Mouse (Mus musculus) monocyte, adult 59 days (primary cell): Measurements from ENCODE around the gene Ankdd1b. TPM values are rescaled to one million over a fixed set of nuclear protein-coding genes. Genes with fewer than 3 reads are reported as not detected.

Source experiments
- total RNA-seq, 2 experiments: library from RNA; stranded (reverse); gene quantifications; one replicate each; pipeline ENCODE4 v1.2.4; 2023

Ankdd1b gene
- not detected for total RNA-seq

GRCm38 (mm10) chr13:96470957-96471356 is at the start of gene Ankdd1b:
Gene Ankdd1b, minus strand, starts transcription at chr13:96471198.

GRCm38 (mm10) chr13:96490433-96490832 is 19.4 kb upstream of the Ankdd1b start, which contains the start of gene Gm17622:
Gene Gm17622, plus strand, starts transcription at chr13:96490733.

GRCm38 (mm10) chr13:96388042-96388888 is 82.7 kb downstream of the Ankdd1b start, which contains the start of gene Poc5:
Gene Poc5, plus strand, starts transcription at chr13:96388294.

Other genes with a start within 250 kb of the Ankdd1b start
- gene Poc5, start 82.9 kb downstream of the Ankdd1b start, total RNA-seq, result 10 to 100 TPM; 15.4 to 16.9 TPM
- gene Gm17622, start 19.5 kb upstream of the Ankdd1b start, total RNA-seq, result not detected
- gene Polk, start 71.4 kb upstream of the Ankdd1b start, total RNA-seq, result 1 to 10 TPM; 8.0 to 9.8 TPM
- gene Col4a3bp, start 71.4 kb upstream of the Ankdd1b start, total RNA-seq, result 10 to 100 TPM; 70.7 to 73.3 TPM
- 10 to 100 TPM; 77.0 to 97.3 TPM for gene Hmgcr, start 199.7 kb upstream of the Ankdd1b start, total RNA-seq